Mouse (Mus musculus): ENCODE data around the gene Stx18. TPM values are rescaled to one million over a fixed set of nuclear protein-coding genes. Genes with fewer than 3 reads are reported as not detected.
A peak's percentile ranks its signal among the peaks of the same experiment; 100 is the strongest.

Gene Stx18
- polyA plus RNA-seq, 1 experiment from 2014 or later = 32.6 TPM

DNA sequence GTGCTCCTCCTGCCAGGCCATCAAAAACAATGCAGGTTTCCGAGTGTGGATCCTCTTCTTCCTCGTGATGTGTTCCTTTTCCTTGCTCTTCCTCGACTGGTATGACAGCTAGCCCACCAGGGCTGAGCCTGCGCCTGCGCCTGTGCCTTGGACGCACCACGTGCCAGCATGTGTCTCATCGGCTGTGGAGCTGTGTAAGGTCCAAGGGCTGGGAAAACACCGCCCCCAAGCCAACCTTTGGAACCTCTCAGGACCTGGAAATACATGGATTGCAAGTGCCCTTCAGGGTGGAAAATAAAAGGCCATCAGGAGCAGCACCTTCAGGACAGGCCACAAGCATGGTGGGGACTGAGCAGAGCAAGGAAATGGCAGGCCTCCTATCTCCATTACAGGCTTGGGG lies 97.7 kb downstream of the Stx18 start:
- peak; percentile 46; the same call in 1 of the 2 replicates for ATAC-seq

GRCm38 (mm10) chr5:38137163-38137562 lies 98.6 kb downstream of the Stx18 start:
- H3K9me3 ChIP-seq (replicated peaks; ENCODE audit: control insufficient read depth, low read length, poor library complexity, severe bottlenecking) = no peaks in the 10 kb centered on the region
- ATAC-seq = no peak
- no peak overlapping the region for H3K9ac ChIP-seq (ENCODE audit: low read depth, low read length)
- no peak overlapping the region for H3K27ac ChIP-seq (ENCODE audit: low read length)
- H3K4me1 ChIP-seq (ENCODE audit: control insufficient read depth, insufficient read depth, low read length) = no peaks in the 10 kb centered on the region
- H3K36me3 ChIP-seq (ENCODE audit: control insufficient read depth, insufficient read depth, low read length) = peaks cover 52% of the 10 kb centered on the region
- H3K4me3 ChIP-seq (ENCODE audit: low read depth, low read length) = no peak overlapping the region
- 90% methylated on average over 9 of the region's 9 CpGs for WGBS
- no peaks in the 10 kb centered on the region for H3K27me3 ChIP-seq (ENCODE audit: control insufficient read depth, insufficient read depth, low read depth, low read length)
- no peak overlapping the region for H3K4me2 ChIP-seq (ENCODE audit: low read length)

More for the DNA sequence above, 97.7 kb downstream of the Stx18 start:
- Histone ChIP-seq H3K27ac (ENCODE audit: low read length) (no peak overlapping the region), H3K4me3 (ENCODE audit: low read depth, low read length) (no peak overlapping the region), H3K36me3 (ENCODE audit: control insufficient read depth, insufficient read depth, low read length) (peaks cover 43% of the 10 kb centered on the region), H3K27me3 (ENCODE audit: control insufficient read depth, insufficient read depth, low read depth, low read length) (no peaks in the 10 kb centered on the region), H3K4me1 (ENCODE audit: control insufficient read depth, insufficient read depth, low read length) (no peaks in the 10 kb centered on the region), H3K9me3 (replicated peaks; ENCODE audit: control insufficient read depth, low read length, poor library complexity, severe bottlenecking) (no peaks in the 10 kb centered on the region), H3K9ac (ENCODE audit: low read depth, low read length) (no peak overlapping the region), H3K4me2 (ENCODE audit: low read length) (no peak overlapping the region)
- WGBS = 94% methylated on average over 9 of the region's 9 CpGs

DNA sequence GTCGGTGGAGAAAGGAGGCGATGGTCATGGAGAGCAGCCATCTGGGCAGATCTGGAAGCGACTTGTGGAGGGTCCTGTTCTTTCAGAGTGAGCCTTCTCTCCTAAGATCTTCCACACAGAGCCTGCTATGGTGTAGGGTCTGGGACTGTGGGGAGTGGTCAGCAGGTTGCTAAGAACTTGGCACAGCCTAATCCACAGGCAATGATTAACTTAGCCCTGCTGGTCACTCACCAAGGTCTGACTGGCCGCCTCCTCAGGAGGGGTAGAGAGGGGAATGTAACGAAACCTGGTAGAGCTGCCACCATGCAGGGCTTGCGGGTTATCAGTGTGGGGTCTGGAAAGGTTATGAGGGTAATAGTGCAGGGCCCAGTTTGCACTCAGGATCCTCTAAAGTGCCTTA lies 102.4 kb downstream of the Stx18 start:
- Histone ChIP-seq H3K4me3 (ENCODE audit: low read depth, low read length) (no peak overlapping the region), H3K4me1 (ENCODE audit: control insufficient read depth, insufficient read depth, low read length) (no peaks in the 10 kb centered on the region), H3K27ac (ENCODE audit: low read length) (no peak overlapping the region), H3K9me3 (replicated peaks; ENCODE audit: control insufficient read depth, low read length, poor library complexity, severe bottlenecking) (no peaks in the 10 kb centered on the region), H3K36me3 (ENCODE audit: control insufficient read depth, insufficient read depth, low read length) (peaks cover 70% of the 10 kb centered on the region), H3K27me3 (ENCODE audit: control insufficient read depth, insufficient read depth, low read depth, low read length) (no peaks in the 10 kb centered on the region), H3K9ac (ENCODE audit: low read depth, low read length) (no peak overlapping the region), H3K4me2 (ENCODE audit: low read length) (no peak overlapping the region)
- WGBS = 95% methylated on average over 6 of the region's 6 CpGs
- ATAC-seq = no peak

GRCm38 (mm10) chr5:38146524-38146923 lies 108.0 kb downstream of the Stx18 start:
- H3K27me3 ChIP-seq (ENCODE audit: control insufficient read depth, insufficient read depth, low read depth, low read length) = no peaks in the 10 kb centered on the region
- no peak overlapping the region for H3K27ac ChIP-seq (ENCODE audit: low read length)
- WGBS = 85% methylated on average over 6 of the region's 6 CpGs
- H3K9ac ChIP-seq (ENCODE audit: low read depth, low read length) = no peak overlapping the region
- no peaks in the 10 kb centered on the region for H3K9me3 ChIP-seq (replicated peaks; ENCODE audit: control insufficient read depth, low read length, poor library complexity, severe bottlenecking)
- no peak overlapping the region for H3K4me3 ChIP-seq (ENCODE audit: low read depth, low read length)
- H3K4me1 ChIP-seq (ENCODE audit: control insufficient read depth, insufficient read depth, low read length) = peaks cover 12% of the 10 kb centered on the region
- H3K4me2 ChIP-seq (ENCODE audit: low read length) = no peak overlapping the region
- ATAC-seq = no peak
- H3K36me3 ChIP-seq (ENCODE audit: control insufficient read depth, insufficient read depth, low read length) = peaks cover 50% of the 10 kb centered on the region

- Histone ChIP-seq H3K9me3 (replicated peaks; ENCODE audit: control insufficient read depth, low read length, poor library complexity, severe bottlenecking) (no peaks in the 10 kb centered on the region), H3K27ac (ENCODE audit: low read length) (no peak overlapping the region), H3K4me3 (ENCODE audit: low read depth, low read length) (no peak overlapping the region), H3K27me3 (ENCODE audit: control insufficient read depth, insufficient read depth, low read depth, low read length) (no peaks in the 10 kb centered on the region), H3K9ac (ENCODE audit: low read depth, low read length) (no peak overlapping the region), H3K4me1 (ENCODE audit: control insufficient read depth, insufficient read depth, low read length) (peaks cover 59% of the 10 kb centered on the region), H3K4me2 (ENCODE audit: low read length) (peak overlapping the region; percentile 24), H3K36me3 (ENCODE audit: control insufficient read depth, insufficient read depth, low read length) (peaks cover 56% of the 10 kb centered on the region)
- 27% methylated on average over 3 of the region's 3 CpGs for whole genome bisulfite sequencing
- peak; percentile 40; the same call in 1 of the 2 replicates for ATAC-seq
Observed at GRCm38 (mm10) chr5:38151264-38151663, 112.7 kb downstream of the Stx18 start.

- H3K9ac ChIP-seq (ENCODE audit: low read depth, low read length) = 0 out of 2 replicates have a peak overlapping the region, but pooled peaks have one; percentile 5
- no peak overlapping the region for H3K27ac ChIP-seq (ENCODE audit: low read length)
- no peak for ATAC-seq
- H3K27me3 ChIP-seq (ENCODE audit: control insufficient read depth, insufficient read depth, low read depth, low read length) = no peaks in the 10 kb centered on the region
- no peak overlapping the region for H3K4me3 ChIP-seq (ENCODE audit: low read depth, low read length)
- no peaks in the 10 kb centered on the region for H3K9me3 ChIP-seq (replicated peaks; ENCODE audit: control insufficient read depth, low read length, poor library complexity, severe bottlenecking)
- 77% methylated on average over 10 of the region's 10 CpGs for WGBS
- H3K4me1 ChIP-seq (ENCODE audit: control insufficient read depth, insufficient read depth, low read length) = peaks cover 68% of the 10 kb centered on the region
- H3K4me2 ChIP-seq (ENCODE audit: low read length) = peak overlapping the region; percentile 24
- H3K36me3 ChIP-seq (ENCODE audit: control insufficient read depth, insufficient read depth, low read length) = peaks cover 62% of the 10 kb centered on the region
Observed at GRCm38 (mm10) chr5:38152201-38153108, 113.9 kb downstream of the Stx18 start.

- WGBS = 89% methylated on average over 5 of the region's 5 CpGs
- Histone ChIP-seq H3K4me3 (ENCODE audit: low read depth, low read length) (0 out of 2 replicates have a peak overlapping the region, but pooled peaks have one; percentile 1), H3K9me3 (replicated peaks; ENCODE audit: control insufficient read depth, low read length, poor library complexity, severe bottlenecking) (no peaks in the 10 kb centered on the region), H3K4me1 (ENCODE audit: control insufficient read depth, insufficient read depth, low read length) (peaks cover 69% of the 10 kb centered on the region), H3K27me3 (ENCODE audit: control insufficient read depth, insufficient read depth, low read depth, low read length) (no peaks in the 10 kb centered on the region), H3K36me3 (ENCODE audit: control insufficient read depth, insufficient read depth, low read length) (peaks cover 56% of the 10 kb centered on the region), H3K27ac (ENCODE audit: low read length) (peak overlapping the region; percentile 3; the same call in 1 of the 2 replicates), H3K4me2 (ENCODE audit: low read length) (peak overlapping the region; percentile 25), H3K9ac (ENCODE audit: low read depth, low read length) (0 out of 2 replicates have a peak overlapping the region, but pooled peaks have one; percentile 3)
- ATAC-seq = no peak
Observed at GRCm38 (mm10) chr5:38153636-38154035, 115.1 kb downstream of the Stx18 start.

GRCm38 (mm10) chr5:38157481-38158020 lies 119.0 kb downstream of the Stx18 start:
- no peaks in the 10 kb centered on the region for H3K9me3 ChIP-seq (replicated peaks; ENCODE audit: control insufficient read depth, low read length, poor library complexity, severe bottlenecking)
- 32% methylated on average over 9 of the region's 9 CpGs for WGBS
- H3K27ac ChIP-seq (ENCODE audit: low read length) = peak overlapping the region; percentile 98
- H3K4me1 ChIP-seq (ENCODE audit: control insufficient read depth, insufficient read depth, low read length) = peaks cover 58% of the 10 kb centered on the region
- H3K27me3 ChIP-seq (ENCODE audit: control insufficient read depth, insufficient read depth, low read depth, low read length) = no peaks in the 10 kb centered on the region
- H3K36me3 ChIP-seq (ENCODE audit: control insufficient read depth, insufficient read depth, low read length) = peaks cover 37% of the 10 kb centered on the region
- peak overlapping the region; percentile 84 for H3K4me3 ChIP-seq (ENCODE audit: low read depth, low read length)
- ATAC-seq = no peak
- peak overlapping the region; percentile 95 for H3K4me2 ChIP-seq (ENCODE audit: low read length)
- peak overlapping the region; percentile 99 for H3K9ac ChIP-seq (ENCODE audit: low read depth, low read length)

DNA sequence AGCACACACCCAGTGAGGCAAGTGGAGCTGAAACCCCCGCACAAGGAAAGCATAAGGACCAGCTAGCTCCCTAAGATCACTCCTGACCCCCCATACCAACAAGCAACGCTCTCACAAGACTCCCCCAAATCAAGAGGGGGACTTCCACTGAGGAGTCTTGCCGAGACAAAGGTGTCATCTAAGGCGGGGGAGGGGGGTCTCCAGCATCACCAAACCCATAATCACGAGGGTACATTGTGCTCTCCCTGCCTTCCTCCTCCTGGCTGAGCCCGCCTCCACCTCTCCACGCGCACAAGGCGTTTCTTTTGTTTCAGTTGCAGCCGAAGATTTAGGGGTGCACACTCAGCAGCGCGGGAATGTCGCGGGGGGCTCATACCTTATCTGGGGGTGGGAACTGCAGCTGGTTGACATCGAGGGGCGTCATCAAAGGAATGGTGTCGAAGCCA lies 120.0 kb downstream of the Stx18 start:
- Histone ChIP-seq H3K27me3 (ENCODE audit: control insufficient read depth, insufficient read depth, low read depth, low read length) (no peaks in the 10 kb centered on the region), H3K36me3 (ENCODE audit: control insufficient read depth, insufficient read depth, low read length) (peaks cover 29% of the 10 kb centered on the region), H3K4me3 (ENCODE audit: low read depth, low read length) (peak overlapping the region; percentile 84), H3K4me1 (ENCODE audit: control insufficient read depth, insufficient read depth, low read length) (peaks cover 48% of the 10 kb centered on the region), H3K27ac (ENCODE audit: low read length) (peak overlapping the region; percentile 98), H3K9me3 (replicated peaks; ENCODE audit: control insufficient read depth, low read length, poor library complexity, severe bottlenecking) (no peaks in the 10 kb centered on the region), H3K4me2 (ENCODE audit: low read length) (peak overlapping the region; percentile 95), H3K9ac (ENCODE audit: low read depth, low read length) (peak overlapping the region; percentile 99)
- ATAC-seq = peak; percentile 57
- under 1% methylated on average over 17 of the region's 17 CpGs for WGBS

All from midbrain, embryonic 16.5 days (tissue).